Mouse (Mus musculus): ENCODE results near the gene 1700010B08Rik. TPM values are rescaled to one million over a fixed set of nuclear protein-coding genes. Genes with fewer than 3 reads are reported as not detected.
"Not testable (repeated sequence)": the region's sequence is repeated elsewhere in the genome, so short reads cannot be mapped to it uniquely, and the experiment has no call there.

Gene 1700010B08Rik
- polyA plus RNA-seq, 1 experiment from 2014 or later = not detected

GRCm38 (mm10) chr2:173692693-173693092, 26.5 kb upstream of the 1700010B08Rik start:
- Histone ChIP-seq H3K4me2 (no peak overlapping the region), H3K9me3 (replicated peaks) (no peaks in the 10 kb centered on the region), H3K4me1 (replicated peaks) (no peaks in the 10 kb centered on the region), H3K9ac (no peak overlapping the region), H3K36me3 (replicated peaks) (peaks cover 62% of the 10 kb centered on the region), H3K27me3 (no peaks in the 10 kb centered on the region), H3K4me3 (replicated peaks) (no peak overlapping the region), H3K27ac (replicated peaks) (no peak overlapping the region)
- 75% methylated on average over 2 of the region's 2 CpGs for WGBS (ENCODE audit: insufficient replicate concordance)
- ATAC-seq (ENCODE audit: insufficient read depth) = no peak

GRCm38 (mm10) chr2:173698850-173699249, 20.4 kb upstream of the 1700010B08Rik start:
- no peak overlapping the region for H3K27ac ChIP-seq (replicated peaks)
- peaks cover 84% of the 10 kb centered on the region for H3K36me3 ChIP-seq (replicated peaks)
- ATAC-seq (ENCODE audit: insufficient read depth) = no peak
- H3K4me3 ChIP-seq (replicated peaks) = no peak overlapping the region
- H3K4me2 ChIP-seq = no peak overlapping the region
- no peak overlapping the region for H3K9ac ChIP-seq
- no peaks in the 10 kb centered on the region for H3K9me3 ChIP-seq (replicated peaks)
- no peaks in the 10 kb centered on the region for H3K4me1 ChIP-seq (replicated peaks)
- WGBS (ENCODE audit: insufficient replicate concordance) = 75% methylated on average over 3 of the region's 3 CpGs
- H3K27me3 ChIP-seq = no peaks in the 10 kb centered on the region

GRCm38 (mm10) chr2:173702096-173702866, 16.9 kb upstream of the 1700010B08Rik start:
- no peak overlapping the region for H3K9ac ChIP-seq
- peaks cover 58% of the 10 kb centered on the region for H3K36me3 ChIP-seq (replicated peaks)
- WGBS (ENCODE audit: insufficient replicate concordance) = 78% methylated on average over 16 of the region's 16 CpGs
- no peak overlapping the region for H3K4me3 ChIP-seq (replicated peaks)
- ATAC-seq (ENCODE audit: insufficient read depth) = no peak
- H3K27me3 ChIP-seq = no peaks in the 10 kb centered on the region
- no peak overlapping the region for H3K4me2 ChIP-seq
- H3K9me3 ChIP-seq (replicated peaks) = no peaks in the 10 kb centered on the region
- no peaks in the 10 kb centered on the region for H3K4me1 ChIP-seq (replicated peaks)
- no peak overlapping the region for H3K27ac ChIP-seq (replicated peaks)

- Histone ChIP-seq H3K27ac (replicated peaks) (no peak overlapping the region), H3K4me2 (no peak overlapping the region), H3K27me3 (no peaks in the 10 kb centered on the region), H3K9me3 (replicated peaks) (no peaks in the 10 kb centered on the region), H3K4me3 (replicated peaks) (no peak overlapping the region), H3K4me1 (replicated peaks) (no peaks in the 10 kb centered on the region), H3K9ac (no peak overlapping the region), H3K36me3 (replicated peaks) (peaks cover 52% of the 10 kb centered on the region)
- 79% methylated on average over 12 of the region's 12 CpGs for WGBS (ENCODE audit: insufficient replicate concordance)
- no peak for ATAC-seq (ENCODE audit: insufficient read depth)
Measured at GRCm38 (mm10) chr2:173702867-173703237, 16.4 kb upstream of the 1700010B08Rik start.

GRCm38 (mm10) chr2:173705827-173706551, 13.2 kb upstream of the 1700010B08Rik start:
- no peak overlapping the region for H3K4me2 ChIP-seq
- no peak overlapping the region for H3K4me3 ChIP-seq (replicated peaks)
- peaks cover 33% of the 10 kb centered on the region for H3K36me3 ChIP-seq (replicated peaks)
- H3K9me3 ChIP-seq (replicated peaks) = no peaks in the 10 kb centered on the region
- H3K27me3 ChIP-seq = no peaks in the 10 kb centered on the region
- H3K9ac ChIP-seq = no peak overlapping the region
- no peaks in the 10 kb centered on the region; the same call in 1 of the 2 replicates for H3K4me1 ChIP-seq (replicated peaks)
- WGBS (ENCODE audit: insufficient replicate concordance) = 82% methylated on average over 15 of the region's 15 CpGs
- H3K27ac ChIP-seq (replicated peaks) = no peak overlapping the region
- ATAC-seq (ENCODE audit: insufficient read depth) = no peak

GRCm38 (mm10) chr2:173707626-173708025, 11.6 kb upstream of the 1700010B08Rik start:
- not testable (repeated sequence) for H3K9me3 ChIP-seq (replicated peaks); H3K4me2 ChIP-seq; H3K27ac ChIP-seq (replicated peaks); H3K4me3 ChIP-seq (replicated peaks); H3K4me1 ChIP-seq (replicated peaks); H3K27me3 ChIP-seq; ATAC-seq (ENCODE audit: insufficient read depth); H3K9ac ChIP-seq
- peaks cover 19% of the 10 kb centered on the region for H3K36me3 ChIP-seq (replicated peaks)

- Histone ChIP-seq H3K27ac (replicated peaks) (no peak overlapping the region), H3K4me3 (replicated peaks) (no peak overlapping the region), H3K9ac (no peak overlapping the region), H3K4me1 (replicated peaks) (no peaks in the 10 kb centered on the region; the same call in 1 of the 2 replicates), H3K36me3 (replicated peaks) (0 out of 2 replicates have a peak, but pooled peaks cover 4% of the 10 kb centered on the region), H3K27me3 (no peaks in the 10 kb centered on the region), H3K4me2 (no peak overlapping the region), H3K9me3 (replicated peaks) (no peaks in the 10 kb centered on the region)
- ATAC-seq (ENCODE audit: insufficient read depth) = no peak
- 68% methylated on average over 6 of the region's 6 CpGs for WGBS (ENCODE audit: insufficient replicate concordance)
Measured at GRCm38 (mm10) chr2:173710193-173710592, 9.0 kb upstream of the 1700010B08Rik start.

GRCm38 (mm10) chr2:173712656-173713055, 6.6 kb upstream of the 1700010B08Rik start:
- ATAC-seq (ENCODE audit: insufficient read depth) = no peak
- H3K4me1 ChIP-seq (replicated peaks) = no peaks in the 10 kb centered on the region; the same call in 1 of the 2 replicates
- 0 out of 2 replicates have a peak, but pooled peaks cover 4% of the 10 kb centered on the region for H3K36me3 ChIP-seq (replicated peaks)
- no peak overlapping the region for H3K4me3 ChIP-seq (replicated peaks)
- no peak overlapping the region for H3K4me2 ChIP-seq
- no peaks in the 10 kb centered on the region for H3K27me3 ChIP-seq
- H3K9ac ChIP-seq = no peak overlapping the region
- WGBS (ENCODE audit: insufficient replicate concordance) = 58% methylated on average over 10 of the region's 10 CpGs
- no peaks in the 10 kb centered on the region for H3K9me3 ChIP-seq (replicated peaks)
- no peak overlapping the region for H3K27ac ChIP-seq (replicated peaks)

- no peaks in the 10 kb centered on the region for H3K27me3 ChIP-seq
- no peak overlapping the region for H3K9ac ChIP-seq
- H3K27ac ChIP-seq (replicated peaks) = no peak overlapping the region
- H3K9me3 ChIP-seq (replicated peaks) = no peaks in the 10 kb centered on the region
- 0 out of 2 replicates have a peak, but pooled peaks cover 3% of the 10 kb centered on the region for H3K36me3 ChIP-seq (replicated peaks)
- no peaks in the 10 kb centered on the region; the same call in 1 of the 2 replicates for H3K4me1 ChIP-seq (replicated peaks)
- H3K4me3 ChIP-seq (replicated peaks) = no peak overlapping the region
- 55% methylated on average over 4 of the region's 4 CpGs for WGBS (ENCODE audit: insufficient replicate concordance)
- no peak for ATAC-seq (ENCODE audit: insufficient read depth)
- H3K4me2 ChIP-seq = no peak overlapping the region
Measured at GRCm38 (mm10) chr2:173713241-173713640, 6.0 kb upstream of the 1700010B08Rik start.

GRCm38 (mm10) chr2:173714620-173715218, 4.5 kb upstream of the 1700010B08Rik start:
- Histone ChIP-seq H3K4me1 (replicated peaks) (no peaks in the 10 kb centered on the region), H3K27ac (replicated peaks) (no peak overlapping the region), H3K9ac (no peak overlapping the region), H3K36me3 (replicated peaks) (no peaks in the 10 kb centered on the region), H3K27me3 (no peaks in the 10 kb centered on the region), H3K4me2 (no peak overlapping the region), H3K4me3 (replicated peaks) (no peak overlapping the region), H3K9me3 (replicated peaks) (no peaks in the 10 kb centered on the region)
- no peak for ATAC-seq (ENCODE audit: insufficient read depth)
- whole genome bisulfite sequencing (ENCODE audit: insufficient replicate concordance) = 51% methylated on average over 8 of the region's 8 CpGs

GRCm38 (mm10) chr2:173716966-173717365, 2.2 kb upstream of the 1700010B08Rik start:
- Histone ChIP-seq H3K27ac (replicated peaks) (no peak overlapping the region), H3K4me1 (replicated peaks) (no peaks in the 10 kb centered on the region), H3K9me3 (replicated peaks) (no peaks in the 10 kb centered on the region), H3K4me2 (no peak overlapping the region), H3K36me3 (replicated peaks) (no peaks in the 10 kb centered on the region), H3K27me3 (no peaks in the 10 kb centered on the region), H3K4me3 (replicated peaks) (no peak overlapping the region), H3K9ac (no peak overlapping the region)
- WGBS (ENCODE audit: insufficient replicate concordance) = 78% methylated on average over 5 of the region's 5 CpGs
- no peak for ATAC-seq (ENCODE audit: insufficient read depth)
